Mouse (Mus musculus): ENCODE results near the gene Yipf1.

Gene Yipf1

GRCm38 (mm10) chr4:107378954-107379353 lies 64.8 kb downstream of the Yipf1 start:
- DNase-seq: no peak

GRCm38 (mm10) chr4:107380871-107381270 lies 66.7 kb downstream of the Yipf1 start:
- DNase-seq: no peak

GRCm38 (mm10) chr4:107387038-107387437 lies 72.9 kb downstream of the Yipf1 start:
- peak; percentile 31 for DNase-seq

DNA sequence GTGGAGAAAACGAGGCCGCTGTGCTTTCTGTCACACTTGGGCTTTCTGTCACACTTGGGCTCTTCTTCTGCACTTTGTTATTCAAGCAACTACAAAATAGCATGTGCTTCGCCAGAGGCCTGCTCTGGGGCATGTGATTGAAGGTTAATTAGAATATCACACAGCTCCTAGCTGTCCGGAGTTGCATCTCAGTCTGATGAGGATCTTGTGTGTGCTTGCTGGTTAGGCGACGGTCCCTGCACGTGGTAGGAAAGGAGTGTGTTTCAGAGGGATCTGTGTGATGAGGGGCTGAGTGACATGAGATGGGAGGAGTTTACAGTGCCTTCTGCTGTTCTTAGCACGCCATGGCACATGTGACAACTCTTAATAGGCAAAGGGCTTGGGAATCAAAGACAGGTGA lies 73.3 kb downstream of the Yipf1 start:
- DNase-seq: no peak

DNA sequence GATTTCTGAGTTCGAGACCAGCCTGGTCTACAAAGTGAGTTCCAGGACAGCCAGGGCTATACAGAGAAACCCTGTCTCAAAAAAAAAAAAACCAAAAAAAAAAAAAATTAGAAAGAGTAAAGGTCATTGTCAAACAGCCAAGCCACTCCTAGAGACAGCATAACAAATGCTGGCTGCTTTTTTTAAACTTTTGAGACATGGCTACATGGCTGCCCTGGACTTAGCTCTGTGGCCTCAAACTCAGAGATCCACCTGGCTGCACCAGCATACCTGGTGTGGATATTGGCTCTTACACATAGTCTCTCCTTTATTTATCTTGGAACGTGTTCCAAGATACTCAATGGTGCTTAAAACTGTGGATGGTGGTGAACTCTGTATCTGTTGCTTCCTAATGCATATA lies 74.1 kb downstream of the Yipf1 start:
- DNase-seq: no peak

DNA sequence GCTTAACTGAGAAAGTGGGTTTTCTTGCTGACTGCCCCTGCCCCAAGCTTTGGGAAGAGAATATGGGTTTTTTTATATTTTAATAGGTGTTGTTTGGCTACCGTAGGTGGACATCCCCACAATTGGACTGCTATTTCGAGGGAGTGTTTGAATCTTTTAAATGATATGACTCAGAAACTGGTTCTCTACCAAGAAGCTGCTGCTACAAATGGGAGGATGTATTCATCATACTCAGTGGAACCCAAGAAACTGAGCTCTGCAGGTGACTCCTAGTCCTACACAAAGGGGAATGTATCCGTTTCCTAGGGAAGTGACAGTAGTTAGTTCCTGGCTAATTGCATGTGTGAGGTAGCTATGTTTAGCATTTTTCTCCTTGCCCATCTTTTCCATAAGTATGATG lies 75.2 kb downstream of the Yipf1 start:
- DNase-seq: no peak

DNA sequence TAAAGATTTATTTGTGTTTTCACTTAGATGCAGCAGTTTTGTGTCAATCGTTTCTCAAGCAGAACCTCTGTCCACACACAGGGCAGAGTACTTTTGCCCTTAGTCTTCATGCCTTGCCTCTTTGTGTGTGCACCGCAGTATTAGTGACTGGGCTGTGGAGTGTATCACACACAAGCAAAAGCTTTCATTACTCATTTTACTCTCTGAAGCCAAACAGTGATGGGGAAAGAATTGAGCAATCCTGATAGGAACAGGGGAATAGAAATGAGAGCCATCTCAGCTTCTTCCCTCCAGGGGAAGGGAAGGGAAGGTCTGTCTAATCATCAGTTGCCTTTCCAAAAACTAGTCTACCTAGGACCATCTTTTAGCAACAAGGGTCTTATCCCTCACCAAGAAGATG lies 79.6 kb downstream of the Yipf1 start:
- DNase-seq: no peak

All from lung, postnatal 14 days (tissue).